Mouse (Mus musculus): ENCODE results near the gene Tln2. TPM values are rescaled to one million over a fixed set of nuclear protein-coding genes. Genes with fewer than 3 reads are reported as not detected.

Gene Tln2
- polyA plus RNA-seq, 2 experiments = 0.98 to 2.5 TPM

- Histone ChIP-seq H3K9me3 (ENCODE audit: control insufficient read depth, low read length) (no peaks in the 10 kb centered on the region; the same call in 1 of the 2 replicates), H3K9ac (replicated peaks) (no peak overlapping the region), H3K27me3 (ENCODE audit: control insufficient read depth, insufficient read depth, low read length) (no peaks in the 10 kb centered on the region), H3K36me3 (replicated peaks; ENCODE audit: control insufficient read depth, insufficient read depth, low read depth) (no peaks in the 10 kb centered on the region), H3K4me1 (replicated peaks; ENCODE audit: control insufficient read depth in 2 of 2, insufficient read depth in 2 of 2, low read length in 1 of 2) (0 out of 4 replicates have a peak, but pooled peaks cover 0 to 2% of the 10 kb centered on the region in 2 experiments), H3K4me2 (ENCODE audit: low read depth) (no peak overlapping the region), H3K27ac (no peak overlapping the region), H3K4me3 (ENCODE audit: insufficient read depth in 1 of 2, low read depth in 2 of 2, low read length in 2 of 2) (no peak overlapping the region)
- DNase-seq (ENCODE audit: low read depth in 3 of 3, low spot score in 3 of 3) (no peak), ATAC-seq (ENCODE audit: insufficient read depth) (no peak)
- TF ChIP-seq CTCF (IDR thresholded peaks at IDR 0.05; ENCODE audit: low read depth) = no peak
- no peak for TF ChIP-seq EP300 (IDR thresholded peaks at IDR 0.05; ENCODE audit: low read depth)
- 57% methylated on average over 5 of the region's 5 CpGs for WGBS (ENCODE audit: insufficient replicate concordance)
Measured at GRCm38 (mm10) chr9:67178203-67178602, 381.3 kb downstream of the Tln2 start.

- Histone ChIP-seq H3K27me3 (ENCODE audit: control insufficient read depth, insufficient read depth, low read length) (no peaks in the 10 kb centered on the region), H3K36me3 (replicated peaks; ENCODE audit: control insufficient read depth, insufficient read depth, low read depth) (no peaks in the 10 kb centered on the region), H3K9ac (replicated peaks) (no peak overlapping the region), H3K4me3 (ENCODE audit: insufficient read depth in 1 of 2, low read depth in 2 of 2, low read length in 2 of 2) (no peak overlapping the region), H3K27ac (no peak overlapping the region), H3K4me2 (ENCODE audit: low read depth) (no peak overlapping the region), H3K9me3 (ENCODE audit: control insufficient read depth, low read length) (peaks cover 2% of the 10 kb centered on the region), H3K4me1 (replicated peaks; ENCODE audit: control insufficient read depth in 2 of 2, insufficient read depth in 2 of 2, low read length in 1 of 2) (0 out of 4 replicates have a peak, but pooled peaks cover 0 to 2% of the 10 kb centered on the region in 2 experiments)
- DNase-seq (ENCODE audit: low read depth in 3 of 3, low spot score in 3 of 3) (no peak), ATAC-seq (ENCODE audit: insufficient read depth) (no peak)
- TF ChIP-seq CTCF (IDR thresholded peaks at IDR 0.05; ENCODE audit: low read depth) = no peak
- TF ChIP-seq EP300 (IDR thresholded peaks at IDR 0.05; ENCODE audit: low read depth) = no peak
- WGBS (ENCODE audit: insufficient replicate concordance) = 38% methylated on average over 8 of the region's 8 CpGs
Measured at GRCm38 (mm10) chr9:67176073-67176472, 383.4 kb downstream of the Tln2 start.

- H3K36me3 ChIP-seq (replicated peaks; ENCODE audit: control insufficient read depth, insufficient read depth, low read depth) = no peaks in the 10 kb centered on the region
- H3K27ac ChIP-seq = no peak overlapping the region
- H3K4me2 ChIP-seq (ENCODE audit: low read depth) = no peak overlapping the region
- no peak overlapping the region for H3K4me3 ChIP-seq (ENCODE audit: insufficient read depth in 1 of 2, low read depth in 2 of 2, low read length in 2 of 2)
- no peak for DNase-seq (ENCODE audit: low read depth in 3 of 3, low spot score in 3 of 3)
- H3K9me3 ChIP-seq (ENCODE audit: control insufficient read depth, low read length) = peaks cover 2% of the 10 kb centered on the region
- TF ChIP-seq EP300 (IDR thresholded peaks at IDR 0.05; ENCODE audit: low read depth) (no peak), CTCF (IDR thresholded peaks at IDR 0.05; ENCODE audit: low read depth) (peak; percentile 21; the same call in 1 of the 2 replicates)
- H3K9ac ChIP-seq (replicated peaks) = no peak overlapping the region
- no peak for ATAC-seq (ENCODE audit: insufficient read depth)
- WGBS (ENCODE audit: insufficient replicate concordance) = 76% methylated on average over 6 of the region's 6 CpGs
- H3K4me1 ChIP-seq (replicated peaks; ENCODE audit: control insufficient read depth in 2 of 2, insufficient read depth in 2 of 2, low read length in 1 of 2) = peaks cover 0 to 8% of the 10 kb centered on the region in 2 experiments; a peak in 2 of 4 replicates
- no peaks in the 10 kb centered on the region for H3K27me3 ChIP-seq (ENCODE audit: control insufficient read depth, insufficient read depth, low read length)
Measured at GRCm38 (mm10) chr9:67173816-67174215, 385.7 kb downstream of the Tln2 start.

- H3K27ac ChIP-seq = no peak overlapping the region
- 80% methylated on average over 4 of the region's 4 CpGs for WGBS (ENCODE audit: insufficient replicate concordance)
- DNase-seq (ENCODE audit: low read depth in 3 of 3, low spot score in 3 of 3) (no peak), ATAC-seq (ENCODE audit: insufficient read depth) (no peak)
- no peaks in the 10 kb centered on the region for H3K36me3 ChIP-seq (replicated peaks; ENCODE audit: control insufficient read depth, insufficient read depth, low read depth)
- no peak overlapping the region for H3K4me3 ChIP-seq (ENCODE audit: insufficient read depth in 1 of 2, low read depth in 2 of 2, low read length in 2 of 2)
- TF ChIP-seq EP300 (IDR thresholded peaks at IDR 0.05; ENCODE audit: low read depth) (no peak), CTCF (IDR thresholded peaks at IDR 0.05; ENCODE audit: low read depth) (no peak)
- H3K27me3 ChIP-seq (ENCODE audit: control insufficient read depth, insufficient read depth, low read length) = no peaks in the 10 kb centered on the region
- no peak overlapping the region for H3K9ac ChIP-seq (replicated peaks)
- peaks cover 0 to 6% of the 10 kb centered on the region in 2 experiments; a peak in 2 of 4 replicates for H3K4me1 ChIP-seq (replicated peaks; ENCODE audit: control insufficient read depth in 2 of 2, insufficient read depth in 2 of 2, low read length in 1 of 2)
- peaks cover 2% of the 10 kb centered on the region for H3K9me3 ChIP-seq (ENCODE audit: control insufficient read depth, low read length)
- no peak overlapping the region for H3K4me2 ChIP-seq (ENCODE audit: low read depth)
Measured at GRCm38 (mm10) chr9:67173154-67173553, 386.3 kb downstream of the Tln2 start.

- 81% methylated on average over 4 of the region's 4 CpGs for WGBS (ENCODE audit: insufficient replicate concordance)
- Histone ChIP-seq H3K4me2 (ENCODE audit: low read depth) (no peak overlapping the region), H3K4me3 (ENCODE audit: insufficient read depth in 1 of 2, low read depth in 2 of 2, low read length in 2 of 2) (no peak overlapping the region), H3K27me3 (ENCODE audit: control insufficient read depth, insufficient read depth, low read length) (no peaks in the 10 kb centered on the region), H3K9ac (replicated peaks) (no peak overlapping the region), H3K36me3 (replicated peaks; ENCODE audit: control insufficient read depth, insufficient read depth, low read depth) (no peaks in the 10 kb centered on the region), H3K4me1 (replicated peaks; ENCODE audit: control insufficient read depth in 2 of 2, insufficient read depth in 2 of 2, low read length in 1 of 2) (peaks cover 0 to 6% of the 10 kb centered on the region in 2 experiments; a peak in 2 of 4 replicates), H3K27ac (no peak overlapping the region), H3K9me3 (ENCODE audit: control insufficient read depth, low read length) (peaks cover 2% of the 10 kb centered on the region)
- no peak for ATAC-seq (ENCODE audit: insufficient read depth)
- no peak for DNase-seq (ENCODE audit: low read depth in 3 of 3, low spot score in 3 of 3)
- no peak for TF ChIP-seq EP300 (IDR thresholded peaks at IDR 0.05; ENCODE audit: low read depth)
- TF ChIP-seq CTCF (IDR thresholded peaks at IDR 0.05; ENCODE audit: low read depth) = peak; percentile 45
Measured at GRCm38 (mm10) chr9:67171409-67171808, 388.1 kb downstream of the Tln2 start.

Data from liver, embryonic 14.5 days (tissue).